Mouse (Mus musculus): Measurements from ENCODE around the gene Atf7ip2. TPM values are rescaled to one million over a fixed set of nuclear protein-coding genes. Genes with fewer than 3 reads are reported as not detected.
"Not testable (repeated sequence)": the region's sequence is repeated elsewhere in the genome, so short reads cannot be mapped to it uniquely, and the experiment has no call there.

The Atf7ip2 gene
- polyA plus RNA-seq (2017; shearing (Covaris generic)): under 1 TPM in 1 of 2 experiments, not detected in 1; 0.15 TPM

GRCm38 (mm10) chr16:10192679-10193506 is at the start of gene Atf7ip2:
TSS of gene Atf7ip2 (plus strand) at chr16:10192712.
- ATAC-seq: no peak

DNA sequence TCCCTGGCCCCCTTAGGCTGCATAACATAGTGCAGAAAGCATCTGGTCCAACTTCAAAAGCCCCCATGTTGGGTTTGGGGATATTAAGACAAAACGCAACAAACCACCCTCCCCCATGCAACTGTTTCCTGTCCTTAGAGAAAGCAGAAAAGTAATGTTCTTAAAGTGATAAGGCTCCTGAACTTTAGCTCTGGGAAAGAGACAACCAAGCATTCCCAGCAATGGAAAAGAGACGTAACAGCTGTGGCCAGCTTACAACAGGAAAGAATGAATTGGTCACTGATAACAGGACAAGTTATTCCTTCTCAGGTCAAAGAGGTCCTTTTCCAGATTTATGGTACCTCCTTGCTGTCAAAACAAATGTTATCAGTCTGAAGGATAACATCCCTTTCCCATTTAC is 49.3 kb upstream of the Atf7ip2 start:
- no peak for ATAC-seq

- no peak for ATAC-seq
Observed at GRCm38 (mm10) chr16:10147401-10147800, 45.1 kb upstream of the Atf7ip2 start.

DNA sequence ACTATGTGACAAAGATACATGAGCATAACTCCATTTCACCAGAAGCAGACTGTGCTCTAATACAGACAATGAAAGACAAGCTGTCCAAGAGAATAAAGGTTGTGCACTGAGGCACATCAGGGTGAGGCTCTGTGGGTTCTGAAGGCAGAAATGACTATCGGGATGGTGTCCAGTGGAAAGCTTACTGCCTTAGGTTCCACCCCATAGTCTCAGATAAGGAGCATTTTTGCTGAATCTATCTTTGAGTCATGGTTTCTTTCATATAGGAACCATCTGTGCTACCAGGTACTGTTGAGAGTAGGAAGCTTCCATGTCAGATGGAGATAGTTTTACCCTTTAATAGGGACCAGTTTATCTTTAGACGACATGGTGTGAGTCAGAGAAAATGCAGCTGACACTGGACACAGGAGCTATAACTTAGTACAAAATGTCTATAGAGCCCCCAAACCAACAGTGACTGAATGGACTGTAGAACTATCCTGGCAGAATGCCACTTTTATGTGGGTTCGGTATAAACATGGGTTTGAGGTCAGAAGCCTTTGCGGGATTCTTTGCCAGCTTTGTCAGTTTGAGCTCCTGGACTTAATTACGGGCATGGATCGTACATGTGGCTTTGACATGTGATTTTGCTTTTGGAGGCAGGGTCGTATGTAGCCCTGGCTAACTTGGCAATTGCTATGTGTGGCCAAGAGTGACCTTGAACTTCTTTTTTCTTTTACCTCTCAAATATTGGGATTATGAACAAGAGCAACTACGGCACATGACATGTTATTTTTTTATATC is 23.2 kb upstream of the Atf7ip2 start:
- ATAC-seq: no peak

DNA sequence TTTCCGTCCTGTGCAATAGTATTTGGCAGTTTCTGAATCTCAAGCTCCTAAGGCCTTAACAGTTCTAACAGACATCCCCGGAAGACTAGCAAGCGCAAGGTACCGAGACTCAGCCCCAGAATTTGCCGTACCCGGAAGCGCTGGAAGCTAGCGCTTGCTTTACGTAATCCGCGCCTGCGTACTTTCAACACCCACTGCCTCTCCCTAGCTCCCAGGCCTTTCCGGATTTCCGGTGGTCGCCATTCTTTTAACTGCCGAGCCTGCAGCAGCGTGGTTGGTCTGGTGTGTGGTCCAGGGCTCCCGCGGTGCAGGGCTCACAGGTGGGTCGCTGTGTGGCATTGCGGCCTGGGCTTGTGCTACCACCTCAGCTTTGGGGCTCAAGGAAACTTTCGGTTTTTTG is 22.5 kb upstream of the Atf7ip2 start, which contains the start of gene Rpl39l:
TSS of gene Rpl39l (plus strand) at position 222 of the 400 bp plus-strand sequence.
- ATAC-seq: no peak

GRCm38 (mm10) chr16:10171276-10171675 is 21.2 kb upstream of the Atf7ip2 start:
- no peak for ATAC-seq

DNA sequence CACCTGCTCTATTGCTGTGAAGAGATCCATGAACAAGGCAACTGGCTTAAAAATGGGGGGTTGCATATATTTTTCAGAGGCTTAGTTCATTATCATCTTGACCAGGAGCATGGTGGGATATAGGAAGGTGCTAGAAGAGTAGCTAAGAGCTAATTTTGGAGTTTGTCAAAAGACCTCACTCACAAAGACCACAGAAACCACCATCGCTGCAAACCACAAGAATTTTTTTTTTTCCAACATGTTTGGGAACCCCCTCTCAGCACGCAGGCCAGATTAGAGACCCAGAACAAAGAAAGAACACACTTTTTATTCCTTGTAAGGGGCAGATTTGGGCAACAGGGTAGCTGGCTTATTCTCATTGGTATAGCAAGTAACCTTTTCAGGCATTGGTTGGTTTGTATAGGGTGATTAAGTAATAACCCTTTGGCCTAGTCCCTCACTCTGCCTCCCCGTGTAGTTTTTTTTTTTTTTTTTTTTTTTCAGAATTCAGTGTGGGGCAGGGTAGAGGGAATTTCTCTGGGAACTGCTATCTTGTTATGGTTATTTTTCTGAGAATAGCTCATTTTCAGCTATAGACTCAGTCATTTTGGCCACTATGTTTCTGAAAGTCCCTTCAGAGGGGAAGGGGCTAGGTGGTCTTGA is 20.2 kb upstream of the Atf7ip2 start:
- no peak for ATAC-seq

GRCm38 (mm10) chr16:10187461-10187860 is 5.1 kb upstream of the Atf7ip2 start:
- not testable (repeated sequence) for ATAC-seq

DNA sequence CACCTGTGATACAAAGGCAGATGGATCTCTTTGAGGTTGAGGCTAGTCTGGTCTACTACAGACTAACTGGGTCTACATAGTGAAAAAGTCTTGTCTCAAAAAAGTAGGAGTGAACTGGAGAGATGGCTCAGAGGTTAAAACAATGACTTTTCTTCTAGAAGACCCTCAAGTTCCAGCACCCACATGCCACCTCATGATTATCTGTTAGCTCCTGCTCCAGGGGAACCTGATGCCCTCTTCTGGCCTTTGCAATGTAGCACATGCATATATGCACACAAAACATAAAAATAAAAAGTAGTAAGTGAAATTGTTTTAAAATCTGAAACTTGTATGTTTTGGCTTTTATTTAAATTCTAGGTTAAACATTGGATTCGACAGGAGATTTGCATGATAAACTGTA is 16.3 kb downstream of the Atf7ip2 start:
- ATAC-seq: no peak

DNA sequence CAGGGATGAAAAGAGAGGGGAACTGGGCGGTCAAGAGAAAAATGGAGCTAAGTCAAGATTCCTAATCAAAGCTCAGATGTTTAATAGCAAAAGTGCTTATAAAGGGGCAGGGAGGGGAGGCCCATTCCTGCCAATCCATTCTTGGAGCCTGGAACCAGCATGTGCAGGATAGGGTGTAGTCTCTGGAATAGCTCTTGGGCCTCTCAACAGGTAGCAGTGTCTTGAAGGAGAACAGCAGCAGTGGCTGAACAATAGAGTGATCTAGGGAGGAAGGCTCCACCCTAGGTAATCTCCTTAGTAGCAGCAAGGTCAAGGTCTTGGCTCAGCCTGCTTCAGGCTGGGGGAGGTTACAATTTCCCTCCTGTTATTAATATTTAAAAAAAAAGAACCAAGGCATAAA is 23.9 kb downstream of the Atf7ip2 start:
- ATAC-seq: not testable (repeated sequence)

DNA sequence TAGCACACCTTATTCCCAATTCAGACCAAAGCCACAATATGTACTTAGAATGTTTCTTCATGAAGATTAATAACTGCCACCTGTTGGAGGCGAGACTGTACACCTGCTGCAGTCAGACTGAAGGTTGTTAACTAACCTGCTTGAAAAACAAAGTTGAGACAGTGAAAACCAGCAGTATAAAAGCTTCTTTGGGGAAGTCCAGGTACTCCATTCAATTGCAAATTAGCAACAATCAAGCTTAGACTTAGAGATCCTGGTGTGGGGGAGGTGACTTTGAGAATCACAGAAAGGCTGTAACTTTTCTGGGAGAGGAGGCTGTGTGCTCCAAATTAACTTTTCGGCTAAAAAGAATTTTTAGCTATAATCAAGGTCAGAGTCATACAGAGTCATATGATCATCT is 24.5 kb downstream of the Atf7ip2 start:
- ATAC-seq: not testable (repeated sequence)

DNA sequence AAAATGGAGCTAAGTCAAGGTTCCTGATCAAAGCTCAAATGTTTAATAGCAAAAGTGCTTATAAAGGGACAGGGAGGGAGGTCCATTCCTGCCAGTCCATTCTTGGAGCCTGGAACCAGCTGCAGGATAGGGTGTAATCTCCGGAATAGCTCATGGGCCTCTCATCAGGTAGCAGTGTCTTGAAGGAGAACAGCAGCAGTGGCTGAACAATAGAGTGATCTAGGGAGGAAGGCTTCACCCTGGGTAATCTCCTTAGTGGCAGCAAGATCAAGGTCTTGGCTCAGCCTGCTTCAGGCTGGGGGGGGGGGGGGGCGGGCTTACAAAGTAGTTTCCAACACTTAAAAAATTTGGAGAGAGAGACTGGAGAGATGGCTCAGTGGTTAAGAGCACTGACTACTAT is 34.8 kb downstream of the Atf7ip2 start:
- no peak for ATAC-seq

DNA sequence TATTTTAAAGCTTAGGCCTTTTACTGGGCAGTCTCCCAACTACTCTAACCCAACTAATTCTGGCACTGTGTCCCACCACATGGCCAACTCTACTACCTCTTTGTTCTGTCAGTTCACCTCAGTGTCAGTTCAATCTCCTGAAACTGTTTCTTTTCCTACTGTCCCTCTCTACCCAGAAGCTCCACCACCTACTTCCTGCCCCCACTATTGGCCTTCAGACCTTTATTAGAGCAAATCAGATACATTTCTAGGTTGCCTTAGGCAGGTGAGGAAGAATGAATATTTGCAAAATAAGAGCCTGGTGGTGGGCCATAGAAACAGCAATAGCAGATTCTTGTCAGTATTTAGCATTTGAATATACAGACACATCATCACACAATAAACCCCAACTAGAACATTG is 44.1 kb downstream of the Atf7ip2 start:
- ATAC-seq: no peak

GRCm38 (mm10) chr16:10253993-10254392 is 61.5 kb downstream of the Atf7ip2 start:
- no peak for ATAC-seq

- no peak for ATAC-seq
Observed at GRCm38 (mm10) chr16:10272256-10272655, 79.7 kb downstream of the Atf7ip2 start.

GRCm38 (mm10) chr16:10274465-10274864 is 82.0 kb downstream of the Atf7ip2 start:
- no peak for ATAC-seq

- ATAC-seq: not testable (repeated sequence)
Observed at GRCm38 (mm10) chr16:10276778-10277177, 84.3 kb downstream of the Atf7ip2 start.

DNA sequence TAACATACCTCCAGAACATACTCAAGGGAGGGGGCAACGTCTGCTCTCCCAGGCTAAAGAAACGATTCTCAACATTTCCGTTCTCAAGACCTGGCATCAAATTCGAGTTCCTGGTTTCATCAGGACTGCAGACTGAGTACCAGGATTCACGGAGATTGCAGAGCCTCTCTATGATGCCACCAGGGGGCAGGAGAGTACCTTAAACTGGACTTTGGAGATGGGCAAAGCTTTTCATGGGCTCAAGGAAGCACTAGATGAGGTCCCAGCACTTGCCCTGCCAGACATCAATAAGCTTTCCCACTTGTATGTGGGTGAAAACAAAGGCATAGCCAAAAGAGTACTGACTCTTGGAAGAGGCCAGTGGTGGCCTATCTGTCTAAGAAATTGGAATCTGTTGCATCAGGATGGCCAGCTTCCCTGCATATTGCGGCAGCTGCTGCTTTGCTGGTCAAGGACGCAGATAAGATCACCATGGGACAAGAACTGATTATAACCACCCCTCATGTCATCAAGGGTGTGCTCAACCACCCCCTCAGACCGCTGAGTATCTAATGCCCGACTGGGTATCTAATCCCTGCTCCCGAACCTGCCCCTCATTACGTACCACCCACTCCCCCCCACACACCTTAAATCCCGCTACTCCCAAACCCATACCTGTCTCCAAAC is 87.9 kb downstream of the Atf7ip2 start:
- ATAC-seq: no peak

GRCm38 (mm10) chr16:10281890-10282289 is 89.4 kb downstream of the Atf7ip2 start:
- ATAC-seq: no peak

DNA sequence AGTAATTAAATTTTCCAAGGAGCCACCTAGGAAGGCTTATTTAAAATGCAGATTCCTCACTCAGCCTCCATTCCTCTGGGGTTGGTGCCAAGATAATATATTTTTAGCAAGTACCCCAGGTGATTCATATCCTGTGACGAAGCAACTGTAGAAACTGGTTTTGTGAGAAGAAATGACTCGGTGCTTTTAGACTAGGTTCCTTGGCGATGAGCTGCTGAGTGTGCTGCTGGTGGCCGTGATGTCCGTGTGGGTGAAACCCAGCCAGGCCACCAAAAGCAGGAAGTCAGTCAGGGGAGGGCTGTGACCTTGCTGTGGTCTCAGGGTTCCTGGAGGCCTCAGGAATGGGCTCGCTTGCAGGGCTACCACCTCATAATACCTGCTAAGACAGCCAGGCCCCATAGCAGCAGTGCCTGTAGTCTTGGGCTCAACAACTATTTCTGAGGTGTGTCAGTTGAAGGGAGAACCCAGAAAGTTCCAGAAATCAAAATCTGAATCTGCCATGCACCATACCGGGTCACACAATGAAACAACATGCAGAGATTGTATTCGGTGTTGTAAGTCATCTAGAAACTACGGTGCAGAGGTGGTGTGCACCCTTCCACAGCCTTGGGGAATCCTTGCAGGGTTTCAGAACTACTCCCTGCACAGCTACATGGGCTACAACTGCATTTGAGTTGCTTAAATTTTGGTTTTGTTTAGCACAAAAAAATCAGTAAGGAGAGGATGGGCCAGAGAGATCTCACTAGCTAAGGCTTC is 94.2 kb downstream of the Atf7ip2 start:
- no peak for ATAC-seq

GRCm38 (mm10) chr16:10288115-10288514 is 95.6 kb downstream of the Atf7ip2 start:
- ATAC-seq: no peak

Measured in activated CD4-positive, CD25-positive, alpha-beta regulatory T cell, adult 4 months (primary cell).